Mouse (Mus musculus) bone marrow macrophage, adult 2 months (primary cell): ENCODE results near the gene Trim44. TPM values are rescaled to one million over a fixed set of nuclear protein-coding genes. Genes with fewer than 3 reads are reported as not detected.

Source experiments
- H3K27ac ChIP-seq: 2 replicates; pipeline ENCODE4 v1.5.1; 2012; ENCODE audit warnings: low read depth, low read length; ENCODE audit not compliant: insufficient read depth
- H3K4me1 ChIP-seq: 2 replicates; pipeline ENCODE4 v1.6.1; 2012; ENCODE audit warnings: low read length; ENCODE audit not compliant: control insufficient read depth, insufficient read depth
- H3K4me3 ChIP-seq: 2 replicates; pipeline ENCODE4 v1.5.1; 2012; ENCODE audit warnings: mild to moderate bottlenecking, low read length, moderate library complexity; ENCODE audit not compliant: insufficient read depth
- CTCF ChIP-seq: IDR thresholded peaks from 2 replicates; pipeline ENCODE4 v1.5.1; 2012; ENCODE audit warnings: low read depth, mild to moderate bottlenecking, low read length, moderate library complexity
- POLR2A ChIP-seq: IDR thresholded peaks from 2 replicates; pipeline ENCODE4 v1.6.1; 2012; ENCODE audit warnings: mild to moderate bottlenecking, low read depth, low read length, borderline replicate concordance
- polyA plus RNA-seq: library from polyadenylated mRNA; stranded (reverse); fragments of >200 nt; gene quantifications from 2 replicates; pipeline ENCODE4 v1.2.4, GENCODE M21; 2012; ENCODE audit not compliant: missing spikeins, insufficient read depth, insufficient read length

Trim44 gene
- polyA plus RNA-seq, 1 experiment: 29.9 TPM

- H3K4me1 ChIP-seq: peaks cover 9% of the 10 kb centered on the region
- no peak for TF ChIP-seq CTCF
- TF ChIP-seq POLR2A: no peak
- no peak overlapping the region for H3K4me3 ChIP-seq
- no peak overlapping the region for H3K27ac ChIP-seq
Observed at GRCm38 (mm10) chr2:102365983-102366545, 41.6 kb downstream of the Trim44 start.

GRCm38 (mm10) chr2:102364565-102365200 lies 42.9 kb downstream of the Trim44 start:
- H3K4me3 ChIP-seq: no peak overlapping the region
- no peak for TF ChIP-seq POLR2A
- no peak for TF ChIP-seq CTCF
- peaks cover 13% of the 10 kb centered on the region for H3K4me1 ChIP-seq
- no peak overlapping the region for H3K27ac ChIP-seq

- Histone ChIP-seq H3K4me1 (peaks cover 13% of the 10 kb centered on the region), H3K27ac (no peak overlapping the region), H3K4me3 (no peak overlapping the region)
- TF ChIP-seq CTCF (no peak), POLR2A (no peak)
Observed at GRCm38 (mm10) chr2:102362896-102363530, 44.6 kb downstream of the Trim44 start.

GRCm38 (mm10) chr2:102362266-102362665 lies 45.4 kb downstream of the Trim44 start:
- no peak overlapping the region for H3K4me3 ChIP-seq
- H3K4me1 ChIP-seq: peaks cover 14% of the 10 kb centered on the region
- TF ChIP-seq CTCF (no peak), POLR2A (no peak)
- H3K27ac ChIP-seq: no peak overlapping the region

GRCm38 (mm10) chr2:102356879-102357695 lies 50.5 kb downstream of the Trim44 start:
- TF ChIP-seq POLR2A: no peak
- no peak for TF ChIP-seq CTCF
- Histone ChIP-seq H3K27ac (no peak overlapping the region), H3K4me3 (no peak overlapping the region), H3K4me1 (peaks cover 10% of the 10 kb centered on the region)

- H3K4me3 ChIP-seq: no peak overlapping the region
- TF ChIP-seq CTCF: no peak
- H3K27ac ChIP-seq: no peak overlapping the region
- H3K4me1 ChIP-seq: peaks cover 6% of the 10 kb centered on the region; the same call in 1 of the 2 replicates
Observed at GRCm38 (mm10) chr2:102354076-102354475, 53.6 kb downstream of the Trim44 start.

GRCm38 (mm10) chr2:102341429-102341828 lies 66.2 kb downstream of the Trim44 start:
- no peak overlapping the region for H3K4me3 ChIP-seq
- H3K27ac ChIP-seq: no peak overlapping the region
- no peak for TF ChIP-seq POLR2A
- TF ChIP-seq CTCF: no peak
- H3K4me1 ChIP-seq: no peaks in the 10 kb centered on the region

- Histone ChIP-seq H3K4me3 (no peak overlapping the region), H3K27ac (no peak overlapping the region), H3K4me1 (no peaks in the 10 kb centered on the region)
- no peak for TF ChIP-seq POLR2A
- TF ChIP-seq CTCF: no peak
Observed at GRCm38 (mm10) chr2:102336816-102337215, 70.8 kb downstream of the Trim44 start.

- H3K27ac ChIP-seq: no peak overlapping the region
- TF ChIP-seq CTCF (no peak), POLR2A (no peak)
- peaks cover 2% of the 10 kb centered on the region; the same call in 1 of the 2 replicates for H3K4me1 ChIP-seq
- no peak overlapping the region for H3K4me3 ChIP-seq
Observed at GRCm38 (mm10) chr2:102331932-102332331, 75.7 kb downstream of the Trim44 start.

- TF ChIP-seq CTCF (no peak), POLR2A (no peak)
- Histone ChIP-seq H3K4me1 (peaks cover 2% of the 10 kb centered on the region; the same call in 1 of the 2 replicates), H3K27ac (no peak overlapping the region), H3K4me3 (no peak overlapping the region)
Observed at GRCm38 (mm10) chr2:102331092-102331491, 76.5 kb downstream of the Trim44 start.
